Mouse (Mus musculus): ENCODE data around the gene Pkd2l1. TPM values are rescaled to one million over a fixed set of nuclear protein-coding genes. Genes with fewer than 3 reads are reported as not detected.
"Not testable (repeated sequence)": the region's sequence is repeated elsewhere in the genome, so short reads cannot be mapped to it uniquely, and the experiment has no call there.

Pkd2l1 gene
- polyA plus RNA-seq, 1 experiment from 2014 or later = not detected

GRCm38 (mm10) chr19:44146951-44147350 is 45.3 kb downstream of the Pkd2l1 start:
- Histone ChIP-seq H3K4me3 (no peak overlapping the region), H3K9me3 (replicated peaks) (no peaks in the 10 kb centered on the region), H3K36me3 (peaks cover 30% of the 10 kb centered on the region), H3K27me3 (ENCODE audit: low read depth, poor library complexity, severe bottlenecking) (peaks cover 5% of the 10 kb centered on the region; the same call in 1 of the 2 replicates), H3K27ac (no peak overlapping the region), H3K4me1 (peaks cover 16% of the 10 kb centered on the region)
- no peak for DNase-seq (ENCODE audit: low spot score)
- WGBS = 94% methylated on average over 8 of the region's 8 CpGs

GRCm38 (mm10) chr19:44146568-44146879 is 45.7 kb downstream of the Pkd2l1 start:
- Histone ChIP-seq H3K4me3 (peak overlapping the region; percentile 83), H3K4me1 (peaks cover 16% of the 10 kb centered on the region), H3K36me3 (peaks cover 35% of the 10 kb centered on the region), H3K27me3 (ENCODE audit: low read depth, poor library complexity, severe bottlenecking) (peaks cover 4% of the 10 kb centered on the region; the same call in 1 of the 2 replicates), H3K9me3 (replicated peaks) (no peaks in the 10 kb centered on the region), H3K27ac (peak overlapping the region; percentile 87)
- 66% methylated on average over 9 of the region's 9 CpGs for WGBS
- DNase-seq (ENCODE audit: low spot score) = no peak

GRCm38 (mm10) chr19:44145702-44146567 is 46.3 kb downstream of the Pkd2l1 start, which contains the start of gene Bloc1s2:
Gene Bloc1s2 (minus strand): TSS chr19:44146446.
- Histone ChIP-seq H3K4me3 (peak within 1 kb of the TSS; percentile 83), H3K27ac (peak within 1 kb of the TSS; percentile 87), H3K9me3 (replicated peaks) (no peaks in the 10 kb centered on the region), H3K36me3 (peaks cover 41% of the 10 kb centered on the region), H3K27me3 (ENCODE audit: low read depth, poor library complexity, severe bottlenecking) (peaks cover 4% of the 10 kb centered on the region; the same call in 1 of the 2 replicates), H3K4me1 (peaks cover 16% of the 10 kb centered on the region)
- peak; percentile 89 for DNase-seq (ENCODE audit: low spot score)
- WGBS = 5% methylated on average over 46 of the region's 46 CpGs

- H3K4me3 ChIP-seq = no peak overlapping the region
- no peaks in the 10 kb centered on the region for H3K9me3 ChIP-seq (replicated peaks)
- no peak overlapping the region for H3K27ac ChIP-seq
- no peaks in the 10 kb centered on the region for H3K27me3 ChIP-seq (ENCODE audit: low read depth, poor library complexity, severe bottlenecking)
- H3K4me1 ChIP-seq = peaks cover 16% of the 10 kb centered on the region
- WGBS = 95% methylated on average over 9 of the region's 9 CpGs
- no peak for DNase-seq (ENCODE audit: low spot score)
- peaks cover 54% of the 10 kb centered on the region for H3K36me3 ChIP-seq
Measured at GRCm38 (mm10) chr19:44144366-44144765, 47.9 kb downstream of the Pkd2l1 start.

- DNase-seq (ENCODE audit: low spot score) = no peak
- WGBS = 25% methylated on average over 7 of the region's 7 CpGs
- H3K27ac ChIP-seq = peak overlapping the region; percentile 96; the same call in 1 of the 2 replicates
- H3K9me3 ChIP-seq (replicated peaks) = no peaks in the 10 kb centered on the region
- H3K4me3 ChIP-seq = peak overlapping the region; percentile 88
- no peaks in the 10 kb centered on the region for H3K27me3 ChIP-seq (ENCODE audit: low read depth, poor library complexity, severe bottlenecking)
- H3K36me3 ChIP-seq = peaks cover 50% of the 10 kb centered on the region
- peaks cover 8% of the 10 kb centered on the region for H3K4me1 ChIP-seq
Measured at GRCm38 (mm10) chr19:44135960-44136485, 56.2 kb downstream of the Pkd2l1 start.

- Histone ChIP-seq H3K27me3 (ENCODE audit: low read depth, poor library complexity, severe bottlenecking) (no peaks in the 10 kb centered on the region), H3K9me3 (replicated peaks) (no peaks in the 10 kb centered on the region), H3K27ac (peak within 1 kb of the TSS; percentile 96), H3K36me3 (peaks cover 52% of the 10 kb centered on the region), H3K4me3 (peak within 1 kb of the TSS; percentile 88), H3K4me1 (peaks cover 8% of the 10 kb centered on the region)
- DNase-seq (ENCODE audit: low spot score) = peak; percentile 94
- under 1% methylated on average over 45 of the region's 45 CpGs for WGBS
Measured at GRCm38 (mm10) chr19:44135072-44135959, 56.9 kb downstream of the Pkd2l1 start, which contains the start of gene Cwf19l1. Gene Cwf19l1 (minus strand): TSS chr19:44135876.

GRCm38 (mm10) chr19:44132917-44133316 is 59.3 kb downstream of the Pkd2l1 start:
- Histone ChIP-seq H3K27me3 (ENCODE audit: low read depth, poor library complexity, severe bottlenecking) (no peaks in the 10 kb centered on the region), H3K4me1 (peaks cover 8% of the 10 kb centered on the region), H3K4me3 (no peak overlapping the region), H3K36me3 (peaks cover 54% of the 10 kb centered on the region), H3K9me3 (replicated peaks) (no peaks in the 10 kb centered on the region), H3K27ac (no peak overlapping the region)
- WGBS = 92% methylated on average over 5 of the region's 5 CpGs
- DNase-seq (ENCODE audit: low spot score) = no peak

- WGBS = 95% methylated on average over 2 of the region's 2 CpGs
- Histone ChIP-seq H3K27me3 (ENCODE audit: low read depth, poor library complexity, severe bottlenecking) (no peaks in the 10 kb centered on the region), H3K4me3 (no peak overlapping the region), H3K4me1 (no peaks in the 10 kb centered on the region), H3K27ac (no peak overlapping the region), H3K36me3 (peaks cover 90% of the 10 kb centered on the region), H3K9me3 (replicated peaks) (no peaks in the 10 kb centered on the region)
- no peak for DNase-seq (ENCODE audit: low spot score)
Measured at GRCm38 (mm10) chr19:44128560-44128959, 63.7 kb downstream of the Pkd2l1 start.

- Histone ChIP-seq H3K27me3 (ENCODE audit: low read depth, poor library complexity, severe bottlenecking) (no peaks in the 10 kb centered on the region), H3K4me3 (no peak overlapping the region), H3K9me3 (replicated peaks) (no peaks in the 10 kb centered on the region), H3K36me3 (peaks cover 93% of the 10 kb centered on the region), H3K4me1 (no peaks in the 10 kb centered on the region), H3K27ac (no peak overlapping the region)
- no peak for DNase-seq (ENCODE audit: low spot score)
- 94% methylated on average over 10 of the region's 10 CpGs for WGBS
Measured at GRCm38 (mm10) chr19:44127729-44128497, 64.3 kb downstream of the Pkd2l1 start.

- no peaks in the 10 kb centered on the region for H3K9me3 ChIP-seq (replicated peaks)
- WGBS = 92% methylated on average over 7 of the region's 7 CpGs
- DNase-seq (ENCODE audit: low spot score) = no peak
- no peak overlapping the region for H3K27ac ChIP-seq
- H3K4me3 ChIP-seq = no peak overlapping the region
- peaks cover 97% of the 10 kb centered on the region for H3K36me3 ChIP-seq
- H3K27me3 ChIP-seq (ENCODE audit: low read depth, poor library complexity, severe bottlenecking) = no peaks in the 10 kb centered on the region
- no peaks in the 10 kb centered on the region for H3K4me1 ChIP-seq
Measured at GRCm38 (mm10) chr19:44121137-44121536, 71.1 kb downstream of the Pkd2l1 start.

- not testable (repeated sequence) for H3K27me3 ChIP-seq (ENCODE audit: low read depth, poor library complexity, severe bottlenecking); H3K4me3 ChIP-seq; DNase-seq (ENCODE audit: low spot score); H3K9me3 ChIP-seq (replicated peaks); H3K4me1 ChIP-seq; H3K27ac ChIP-seq
- WGBS = 94% methylated on average over 9 of the region's 9 CpGs
- peaks cover 97% of the 10 kb centered on the region for H3K36me3 ChIP-seq
Measured at GRCm38 (mm10) chr19:44120686-44121085, 71.6 kb downstream of the Pkd2l1 start.

- H3K27me3 ChIP-seq (ENCODE audit: low read depth, poor library complexity, severe bottlenecking) = no peaks in the 10 kb centered on the region
- H3K27ac ChIP-seq = no peak overlapping the region
- no peak for DNase-seq (ENCODE audit: low spot score)
- H3K4me1 ChIP-seq = no peaks in the 10 kb centered on the region
- H3K36me3 ChIP-seq = peaks cover 92% of the 10 kb centered on the region
- H3K9me3 ChIP-seq (replicated peaks) = no peaks in the 10 kb centered on the region
- H3K4me3 ChIP-seq = no peak overlapping the region
Measured at GRCm38 (mm10) chr19:44117793-44118192, 74.4 kb downstream of the Pkd2l1 start.
